Mouse (Mus musculus): ENCODE data around the gene Klhl31. TPM values are rescaled to one million over a fixed set of nuclear protein-coding genes. Genes with fewer than 3 reads are reported as not detected.

Klhl31 gene
- polyA plus RNA-seq (2015; fragmentation: Nextera tagmentation; extraction: Ambion mirVana): 12.7 and 17.5 TPM in 2 replicates

- Histone ChIP-seq H3K9me3 (replicated peaks) (no peaks in the 10 kb centered on the region), H3K36me3 (no peaks in the 10 kb centered on the region), H3K27me3 (no peaks in the 10 kb centered on the region), H3K4me2 (replicated peaks) (no peak within 1 kb of the TSS), H3K27ac (replicated peaks) (no peak within 1 kb of the TSS), H3K4me3 (replicated peaks) (no peak within 1 kb of the TSS), H3K4me1 (peaks cover 3% of the 10 kb centered on the region; the same call in 1 of the 2 replicates), H3K9ac (no peak within 1 kb of the TSS)
- peak; percentile 65 for ATAC-seq (ENCODE audit: insufficient number of reproducible peaks, low FRiP score, low TSS enrichment, low read depth)
- WGBS: 47% methylated on average over 10 of the region's 10 CpGs
These were observed at the start of gene Klhl31 for GRCm38 (mm10) chr9:77636450-77636951. Gene Klhl31 (plus strand): TSS chr9:77636500.

GRCm38 (mm10) chr9:77586806-77587591 is 49.3 kb upstream of the Klhl31 start:
- no peaks in the 10 kb centered on the region for H3K36me3 ChIP-seq
- no peak overlapping the region for H3K4me2 ChIP-seq (replicated peaks)
- H3K4me3 ChIP-seq (replicated peaks): no peak overlapping the region
- peak overlapping the region; percentile 68 for H3K27ac ChIP-seq (replicated peaks)
- no peaks in the 10 kb centered on the region for H3K4me1 ChIP-seq
- WGBS: 50% methylated on average over 6 of the region's 6 CpGs
- H3K9ac ChIP-seq: no peak overlapping the region
- no peak for ATAC-seq (ENCODE audit: insufficient number of reproducible peaks, low FRiP score, low TSS enrichment, low read depth)
- no peaks in the 10 kb centered on the region for H3K27me3 ChIP-seq
- no peaks in the 10 kb centered on the region for H3K9me3 ChIP-seq (replicated peaks)

GRCm38 (mm10) chr9:77587616-77588015 is 48.7 kb upstream of the Klhl31 start:
- Histone ChIP-seq H3K4me1 (no peaks in the 10 kb centered on the region), H3K9ac (no peak overlapping the region), H3K27ac (replicated peaks) (peak overlapping the region; percentile 68), H3K4me2 (replicated peaks) (no peak overlapping the region), H3K4me3 (replicated peaks) (no peak overlapping the region), H3K36me3 (no peaks in the 10 kb centered on the region), H3K27me3 (no peaks in the 10 kb centered on the region), H3K9me3 (replicated peaks) (no peaks in the 10 kb centered on the region)
- ATAC-seq (ENCODE audit: insufficient number of reproducible peaks, low FRiP score, low TSS enrichment, low read depth): no peak
- WGBS: 77% methylated on average over 7 of the region's 7 CpGs

- H3K9ac ChIP-seq: no peak overlapping the region
- no peaks in the 10 kb centered on the region for H3K9me3 ChIP-seq (replicated peaks)
- H3K4me1 ChIP-seq: 0 out of 2 replicates have a peak, but pooled peaks cover under 1% of the 10 kb centered on the region
- no peaks in the 10 kb centered on the region for H3K36me3 ChIP-seq
- no peak overlapping the region for H3K27ac ChIP-seq (replicated peaks)
- 49% methylated on average over 2 of the region's 2 CpGs for WGBS
- H3K27me3 ChIP-seq: no peaks in the 10 kb centered on the region
- no peak for ATAC-seq (ENCODE audit: insufficient number of reproducible peaks, low FRiP score, low TSS enrichment, low read depth)
- H3K4me3 ChIP-seq (replicated peaks): no peak overlapping the region
- H3K4me2 ChIP-seq (replicated peaks): no peak overlapping the region
These were observed 46.8 kb upstream of the Klhl31 start for GRCm38 (mm10) chr9:77589496-77589895.

- Histone ChIP-seq H3K27ac (replicated peaks) (0 out of 2 replicates have a peak overlapping the region, but pooled peaks have one; percentile 44), H3K9ac (no peak overlapping the region), H3K9me3 (replicated peaks) (no peaks in the 10 kb centered on the region), H3K27me3 (no peaks in the 10 kb centered on the region), H3K36me3 (no peaks in the 10 kb centered on the region), H3K4me1 (peaks cover 8% of the 10 kb centered on the region; the same call in 1 of the 2 replicates), H3K4me2 (replicated peaks) (no peak overlapping the region), H3K4me3 (replicated peaks) (no peak overlapping the region)
- peak; percentile 57 for ATAC-seq (ENCODE audit: insufficient number of reproducible peaks, low FRiP score, low TSS enrichment, low read depth)
- 36% methylated on average over 4 of the region's 4 CpGs for WGBS
These were observed 43.9 kb upstream of the Klhl31 start for GRCm38 (mm10) chr9:77592423-77592822.

- H3K4me2 ChIP-seq (replicated peaks): peak overlapping the region; percentile 17; the same call in 1 of the 2 replicates
These were observed 41.2 kb upstream of the Klhl31 start for GRCm38 (mm10) chr9:77595006-77595626.

GRCm38 (mm10) chr9:77596355-77596754 is 39.9 kb upstream of the Klhl31 start:
- Histone ChIP-seq H3K4me1 (peaks cover 8% of the 10 kb centered on the region; the same call in 1 of the 2 replicates), H3K36me3 (no peaks in the 10 kb centered on the region), H3K4me3 (replicated peaks) (no peak overlapping the region), H3K9me3 (replicated peaks) (no peaks in the 10 kb centered on the region), H3K27me3 (no peaks in the 10 kb centered on the region), H3K27ac (replicated peaks) (no peak overlapping the region), H3K9ac (no peak overlapping the region), H3K4me2 (replicated peaks) (no peak overlapping the region)
- 26% methylated on average over 7 of the region's 7 CpGs for WGBS
- ATAC-seq (ENCODE audit: insufficient number of reproducible peaks, low FRiP score, low TSS enrichment, low read depth): no peak

More at GRCm38 (mm10) chr9:77595006-77595626, 41.2 kb upstream of the Klhl31 start:
- Histone ChIP-seq H3K4me1 (peaks cover 8% of the 10 kb centered on the region; the same call in 1 of the 2 replicates), H3K4me3 (replicated peaks) (no peak overlapping the region), H3K9me3 (replicated peaks) (no peaks in the 10 kb centered on the region), H3K27me3 (no peaks in the 10 kb centered on the region), H3K36me3 (no peaks in the 10 kb centered on the region), H3K9ac (no peak overlapping the region), H3K27ac (replicated peaks) (peak overlapping the region; percentile 34; the same call in 1 of the 2 replicates)
- WGBS: 32% methylated on average over 12 of the region's 12 CpGs
- no peak for ATAC-seq (ENCODE audit: insufficient number of reproducible peaks, low FRiP score, low TSS enrichment, low read depth)

- Histone ChIP-seq H3K36me3 (no peaks in the 10 kb centered on the region), H3K4me1 (peaks cover 8% of the 10 kb centered on the region; the same call in 1 of the 2 replicates), H3K9ac (no peak overlapping the region), H3K27ac (replicated peaks) (no peak overlapping the region), H3K27me3 (no peaks in the 10 kb centered on the region), H3K4me3 (replicated peaks) (no peak overlapping the region), H3K4me2 (replicated peaks) (no peak overlapping the region), H3K9me3 (replicated peaks) (no peaks in the 10 kb centered on the region)
- no peak for ATAC-seq (ENCODE audit: insufficient number of reproducible peaks, low FRiP score, low TSS enrichment, low read depth)
- 27% methylated on average over 3 of the region's 3 CpGs for WGBS
These were observed 37.7 kb upstream of the Klhl31 start for GRCm38 (mm10) chr9:77598560-77598959.

- no peak overlapping the region for H3K4me2 ChIP-seq (replicated peaks)
- WGBS: 80% methylated on average over 10 of the region's 10 CpGs
- H3K27ac ChIP-seq (replicated peaks): no peak overlapping the region
- no peaks in the 10 kb centered on the region for H3K4me1 ChIP-seq
- no peaks in the 10 kb centered on the region for H3K36me3 ChIP-seq
- H3K9me3 ChIP-seq (replicated peaks): no peaks in the 10 kb centered on the region
- no peak overlapping the region for H3K4me3 ChIP-seq (replicated peaks)
- H3K27me3 ChIP-seq: no peaks in the 10 kb centered on the region
- H3K9ac ChIP-seq: no peak overlapping the region
- no peak for ATAC-seq (ENCODE audit: insufficient number of reproducible peaks, low FRiP score, low TSS enrichment, low read depth)
These were observed 33.7 kb upstream of the Klhl31 start for GRCm38 (mm10) chr9:77602302-77603266.

GRCm38 (mm10) chr9:77603965-77604509 is 32.3 kb upstream of the Klhl31 start:
- H3K9ac ChIP-seq: no peak overlapping the region
- ATAC-seq (ENCODE audit: insufficient number of reproducible peaks, low FRiP score, low TSS enrichment, low read depth): no peak
- no peak overlapping the region for H3K4me2 ChIP-seq (replicated peaks)
- H3K9me3 ChIP-seq (replicated peaks): no peaks in the 10 kb centered on the region
- no peak overlapping the region for H3K27ac ChIP-seq (replicated peaks)
- no peaks in the 10 kb centered on the region for H3K36me3 ChIP-seq
- no peak overlapping the region for H3K4me3 ChIP-seq (replicated peaks)
- no peaks in the 10 kb centered on the region for H3K4me1 ChIP-seq
- H3K27me3 ChIP-seq: no peaks in the 10 kb centered on the region
- 80% methylated on average over 1 of the region's 1 CpGs for WGBS
